Mouse (Mus musculus): Measurements from ENCODE around the gene Hoxb7. TPM values are rescaled to one million over a fixed set of nuclear protein-coding genes. Genes with fewer than 3 reads are reported as not detected.

Gene Hoxb7
- polyA plus RNA-seq, 1 experiment from 2014 or later: 29.3 TPM

DNA sequence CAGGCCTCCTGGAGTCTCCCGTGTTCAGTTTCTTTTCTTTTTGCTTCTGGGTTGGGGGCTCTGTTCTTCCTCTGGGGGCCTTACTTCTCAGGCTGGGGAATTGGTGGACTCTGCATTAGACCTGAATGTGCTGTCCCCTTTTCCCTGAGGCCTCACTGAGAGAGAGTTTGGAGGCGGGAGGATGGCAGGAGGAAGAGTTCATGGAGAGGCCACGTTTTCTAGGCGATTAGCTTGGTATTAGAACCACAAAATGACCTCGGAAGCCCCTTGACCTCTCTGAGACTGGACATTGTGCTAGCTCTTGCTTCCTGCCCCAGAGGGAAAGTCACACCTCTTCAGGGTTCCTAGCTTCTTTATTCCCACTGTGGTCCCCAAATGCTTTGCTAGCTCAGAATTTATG is 37.7 kb downstream of the Hoxb7 start:
- Histone ChIP-seq H3K27ac (ENCODE audit: low read depth, low read length) (peak overlapping the region; percentile 74), H3K27me3 (replicated peaks; ENCODE audit: control insufficient read depth, insufficient read depth, low read length) (peaks cover 16% of the 10 kb centered on the region), H3K4me2 (ENCODE audit: low read length) (peak overlapping the region; percentile 62), H3K9me3 (ENCODE audit: control insufficient read depth, low read length) (no peaks in the 10 kb centered on the region), H3K9ac (ENCODE audit: low read depth, low read length) (peak overlapping the region; percentile 54), H3K4me1 (ENCODE audit: control insufficient read depth, insufficient read depth, low read depth, low read length) (no peaks in the 10 kb centered on the region), H3K36me3 (ENCODE audit: control insufficient read depth, insufficient read depth, low read length) (no peaks in the 10 kb centered on the region), H3K4me3 (ENCODE audit: low read length) (peak overlapping the region; percentile 23)
- no peak for ATAC-seq
- 1% methylated on average over 5 of the region's 5 CpGs for WGBS

DNA sequence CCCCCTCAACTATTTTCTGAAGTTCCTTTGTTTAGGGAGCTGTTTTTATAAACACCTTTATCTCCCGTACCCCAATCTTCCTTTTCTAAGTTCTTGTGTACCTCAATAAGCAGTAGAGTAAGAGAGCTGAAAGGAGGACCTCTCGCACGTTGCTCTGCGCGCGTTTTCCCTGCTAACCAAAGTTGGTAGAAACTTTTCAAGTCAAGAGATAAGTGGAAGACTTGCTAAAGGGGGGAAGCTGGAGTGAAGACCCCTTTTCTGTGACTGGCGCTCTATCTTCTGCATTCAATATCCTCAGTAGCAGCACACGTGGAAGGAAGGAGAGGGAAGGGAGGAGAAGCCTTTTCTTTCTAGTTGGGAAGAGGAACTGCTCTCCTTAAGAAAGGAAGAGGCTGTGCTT is 38.5 kb downstream of the Hoxb7 start:
- Histone ChIP-seq H3K9ac (ENCODE audit: low read depth, low read length) (peak overlapping the region; percentile 29; the same call in 1 of the 2 replicates), H3K9me3 (ENCODE audit: control insufficient read depth, low read length) (no peaks in the 10 kb centered on the region), H3K27ac (ENCODE audit: low read depth, low read length) (peak overlapping the region; percentile 74), H3K4me2 (ENCODE audit: low read length) (peak overlapping the region; percentile 62), H3K4me3 (ENCODE audit: low read length) (peak overlapping the region; percentile 23), H3K4me1 (ENCODE audit: control insufficient read depth, insufficient read depth, low read depth, low read length) (no peaks in the 10 kb centered on the region), H3K27me3 (replicated peaks; ENCODE audit: control insufficient read depth, insufficient read depth, low read length) (peaks cover 18% of the 10 kb centered on the region), H3K36me3 (ENCODE audit: control insufficient read depth, insufficient read depth, low read length) (no peaks in the 10 kb centered on the region)
- no peak for ATAC-seq
- 2% methylated on average over 8 of the region's 8 CpGs for WGBS

- no peak for ATAC-seq
- H3K9ac ChIP-seq (ENCODE audit: low read depth, low read length): peak overlapping the region; percentile 29
- WGBS: 3% methylated on average over 22 of the region's 22 CpGs
- H3K27me3 ChIP-seq (replicated peaks; ENCODE audit: control insufficient read depth, insufficient read depth, low read length): peaks cover 22% of the 10 kb centered on the region
- no peaks in the 10 kb centered on the region for H3K36me3 ChIP-seq (ENCODE audit: control insufficient read depth, insufficient read depth, low read length)
- no peaks in the 10 kb centered on the region for H3K9me3 ChIP-seq (ENCODE audit: control insufficient read depth, low read length)
- peak overlapping the region; percentile 74 for H3K27ac ChIP-seq (ENCODE audit: low read depth, low read length)
- peak overlapping the region; percentile 62 for H3K4me2 ChIP-seq (ENCODE audit: low read length)
- peak overlapping the region; percentile 23 for H3K4me3 ChIP-seq (ENCODE audit: low read length)
- no peaks in the 10 kb centered on the region for H3K4me1 ChIP-seq (ENCODE audit: control insufficient read depth, insufficient read depth, low read depth, low read length)
Measured at GRCm38 (mm10) chr11:96325747-96326212, 39.4 kb downstream of the Hoxb7 start.

- no peaks in the 10 kb centered on the region for H3K9me3 ChIP-seq (ENCODE audit: control insufficient read depth, low read length)
- no peaks in the 10 kb centered on the region for H3K4me1 ChIP-seq (ENCODE audit: control insufficient read depth, insufficient read depth, low read depth, low read length)
- no peaks in the 10 kb centered on the region for H3K36me3 ChIP-seq (ENCODE audit: control insufficient read depth, insufficient read depth, low read length)
- peak overlapping the region; percentile 74 for H3K27ac ChIP-seq (ENCODE audit: low read depth, low read length)
- WGBS: under 1% methylated on average over 12 of the region's 12 CpGs
- ATAC-seq: no peak
- H3K4me3 ChIP-seq (ENCODE audit: low read length): peak overlapping the region; percentile 23
- H3K27me3 ChIP-seq (replicated peaks; ENCODE audit: control insufficient read depth, insufficient read depth, low read length): peaks cover 19% of the 10 kb centered on the region
- H3K9ac ChIP-seq (ENCODE audit: low read depth, low read length): peak overlapping the region; percentile 60
- H3K4me2 ChIP-seq (ENCODE audit: low read length): peak overlapping the region; percentile 62
Measured at GRCm38 (mm10) chr11:96326705-96327104, 40.3 kb downstream of the Hoxb7 start.

DNA sequence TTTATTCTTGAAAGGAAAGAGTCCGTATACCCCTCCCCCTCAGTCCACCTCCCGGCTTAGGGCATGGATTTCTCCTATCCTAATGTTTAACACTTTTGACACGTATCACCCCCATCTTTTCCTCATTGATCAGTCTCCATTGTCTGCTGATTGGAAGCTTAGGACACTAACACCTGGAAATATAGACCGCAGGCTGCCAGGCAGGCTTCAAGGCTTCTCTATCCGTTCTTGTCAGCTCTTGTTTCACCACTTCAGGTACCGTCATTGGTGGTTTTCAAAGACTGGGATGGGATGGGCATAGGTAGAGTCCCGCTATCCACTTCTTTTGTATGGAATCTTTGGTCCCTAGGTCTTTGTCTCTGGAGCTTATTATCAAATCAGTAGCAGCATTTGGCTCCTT is 40.7 kb downstream of the Hoxb7 start:
- H3K9ac ChIP-seq (ENCODE audit: low read depth, low read length): peak overlapping the region; percentile 60
- peak overlapping the region; percentile 38 for H3K4me3 ChIP-seq (ENCODE audit: low read length)
- H3K4me2 ChIP-seq (ENCODE audit: low read length): peak overlapping the region; percentile 62
- H3K27ac ChIP-seq (ENCODE audit: low read depth, low read length): peak overlapping the region; percentile 74
- H3K9me3 ChIP-seq (ENCODE audit: control insufficient read depth, low read length): no peaks in the 10 kb centered on the region
- ATAC-seq: no peak
- peaks cover 22% of the 10 kb centered on the region for H3K27me3 ChIP-seq (replicated peaks; ENCODE audit: control insufficient read depth, insufficient read depth, low read length)
- under 1% methylated on average over 7 of the region's 7 CpGs for WGBS
- H3K4me1 ChIP-seq (ENCODE audit: control insufficient read depth, insufficient read depth, low read depth, low read length): no peaks in the 10 kb centered on the region
- no peaks in the 10 kb centered on the region for H3K36me3 ChIP-seq (ENCODE audit: control insufficient read depth, insufficient read depth, low read length)

DNA sequence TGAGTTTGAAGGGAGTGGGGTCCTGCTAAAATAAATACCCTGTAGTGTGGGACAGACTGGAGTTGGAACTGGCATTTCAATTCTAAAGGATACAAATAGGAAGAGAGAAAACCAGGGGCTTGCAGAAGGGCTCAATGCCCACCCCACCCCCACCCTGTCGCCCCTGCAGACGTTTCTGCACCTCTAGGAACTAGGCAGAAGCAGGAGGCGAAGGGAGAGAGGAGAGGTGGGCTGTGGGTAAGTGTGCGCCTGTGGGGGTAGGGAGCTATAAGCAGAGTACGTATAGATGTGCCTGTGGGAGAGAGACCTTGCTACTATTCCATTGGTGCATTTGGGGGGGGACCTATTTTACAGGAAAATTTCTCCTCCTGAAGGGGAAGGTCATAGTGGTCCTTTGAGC is 41.3 kb downstream of the Hoxb7 start:
- no peaks in the 10 kb centered on the region for H3K4me1 ChIP-seq (ENCODE audit: control insufficient read depth, insufficient read depth, low read depth, low read length)
- H3K4me3 ChIP-seq (ENCODE audit: low read length): peak overlapping the region; percentile 38
- peak overlapping the region; percentile 74 for H3K27ac ChIP-seq (ENCODE audit: low read depth, low read length)
- no peaks in the 10 kb centered on the region for H3K9me3 ChIP-seq (ENCODE audit: control insufficient read depth, low read length)
- H3K27me3 ChIP-seq (replicated peaks; ENCODE audit: control insufficient read depth, insufficient read depth, low read length): peaks cover 22% of the 10 kb centered on the region
- peak; percentile 45; the same call in 1 of the 2 replicates for ATAC-seq
- H3K36me3 ChIP-seq (ENCODE audit: control insufficient read depth, insufficient read depth, low read length): no peaks in the 10 kb centered on the region
- H3K9ac ChIP-seq (ENCODE audit: low read depth, low read length): peak overlapping the region; percentile 60
- 7% methylated on average over 5 of the region's 5 CpGs for WGBS
- H3K4me2 ChIP-seq (ENCODE audit: low read length): peak overlapping the region; percentile 62

DNA sequence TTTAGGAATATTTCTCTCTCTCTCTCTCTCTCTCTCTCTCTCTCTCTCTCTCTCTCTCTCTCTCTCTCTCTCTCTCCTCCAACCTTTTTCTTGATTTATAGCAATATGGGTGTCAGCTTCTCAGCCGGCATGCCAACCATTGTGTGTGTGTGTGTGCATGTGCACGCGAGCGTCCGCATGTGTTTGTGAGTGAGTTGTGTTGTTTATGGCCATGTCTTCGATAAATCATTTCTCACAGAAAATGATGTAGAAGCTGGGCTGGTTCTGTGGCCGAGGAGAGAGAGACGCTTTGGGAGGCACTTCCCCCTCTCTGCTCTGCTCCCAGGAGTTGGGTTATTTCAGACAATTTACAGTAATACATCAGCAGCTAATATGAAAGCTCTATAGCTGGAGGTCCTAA is 42.2 kb downstream of the Hoxb7 start:
- peak overlapping the region; percentile 60 for H3K9ac ChIP-seq (ENCODE audit: low read depth, low read length)
- H3K36me3 ChIP-seq (ENCODE audit: control insufficient read depth, insufficient read depth, low read length): no peaks in the 10 kb centered on the region
- H3K4me2 ChIP-seq (ENCODE audit: low read length): peak overlapping the region; percentile 62
- 8% methylated on average over 8 of the region's 8 CpGs for WGBS
- peaks cover 23% of the 10 kb centered on the region for H3K27me3 ChIP-seq (replicated peaks; ENCODE audit: control insufficient read depth, insufficient read depth, low read length)
- ATAC-seq: no peak
- no peaks in the 10 kb centered on the region for H3K4me1 ChIP-seq (ENCODE audit: control insufficient read depth, insufficient read depth, low read depth, low read length)
- peak overlapping the region; percentile 74 for H3K27ac ChIP-seq (ENCODE audit: low read depth, low read length)
- peak overlapping the region; percentile 38 for H3K4me3 ChIP-seq (ENCODE audit: low read length)
- no peaks in the 10 kb centered on the region for H3K9me3 ChIP-seq (ENCODE audit: control insufficient read depth, low read length)

DNA sequence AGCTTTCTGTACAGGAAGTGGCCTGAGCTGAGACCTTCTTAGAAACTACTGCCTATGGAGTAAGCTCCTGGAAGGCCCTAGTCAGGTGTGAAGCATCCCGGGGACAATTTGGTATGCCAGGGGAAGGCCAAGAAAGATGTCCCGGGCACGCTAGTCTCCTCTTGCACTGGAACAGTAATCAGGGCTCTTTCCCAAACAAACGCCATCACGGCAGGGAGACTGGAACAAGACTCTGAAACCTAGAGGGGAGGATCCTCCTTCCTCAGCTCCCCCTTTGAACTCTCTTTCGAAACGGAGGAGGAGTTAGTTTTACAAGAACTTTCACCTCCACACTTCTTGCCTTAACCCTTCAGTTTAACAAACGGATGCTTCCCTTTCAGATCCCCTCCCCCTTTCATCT is 45.7 kb downstream of the Hoxb7 start:
- no peaks in the 10 kb centered on the region for H3K36me3 ChIP-seq (ENCODE audit: control insufficient read depth, insufficient read depth, low read length)
- peaks cover 5% of the 10 kb centered on the region; the same call in 1 of the 2 replicates for H3K4me1 ChIP-seq (ENCODE audit: control insufficient read depth, insufficient read depth, low read depth, low read length)
- H3K4me3 ChIP-seq (ENCODE audit: low read length): peak overlapping the region; percentile 42
- H3K27me3 ChIP-seq (replicated peaks; ENCODE audit: control insufficient read depth, insufficient read depth, low read length): peaks cover 44% of the 10 kb centered on the region
- WGBS: under 1% methylated on average over 8 of the region's 8 CpGs
- peak overlapping the region; percentile 70 for H3K9ac ChIP-seq (ENCODE audit: low read depth, low read length)
- peak overlapping the region; percentile 62 for H3K4me2 ChIP-seq (ENCODE audit: low read length)
- H3K9me3 ChIP-seq (ENCODE audit: control insufficient read depth, low read length): no peaks in the 10 kb centered on the region
- no peak for ATAC-seq
- peak overlapping the region; percentile 91 for H3K27ac ChIP-seq (ENCODE audit: low read depth, low read length)

- Histone ChIP-seq H3K9me3 (ENCODE audit: control insufficient read depth, low read length) (no peaks in the 10 kb centered on the region), H3K9ac (ENCODE audit: low read depth, low read length) (peak overlapping the region; percentile 70), H3K27ac (ENCODE audit: low read depth, low read length) (peak overlapping the region; percentile 91), H3K27me3 (replicated peaks; ENCODE audit: control insufficient read depth, insufficient read depth, low read length) (peaks cover 41% of the 10 kb centered on the region), H3K4me1 (ENCODE audit: control insufficient read depth, insufficient read depth, low read depth, low read length) (peaks cover 5% of the 10 kb centered on the region; the same call in 1 of the 2 replicates), H3K4me3 (ENCODE audit: low read length) (peak overlapping the region; percentile 42), H3K36me3 (ENCODE audit: control insufficient read depth, insufficient read depth, low read length) (no peaks in the 10 kb centered on the region), H3K4me2 (ENCODE audit: low read length) (peak overlapping the region; percentile 62)
- under 1% methylated on average over 31 of the region's 35 CpGs for WGBS
- no peak for ATAC-seq
Measured at GRCm38 (mm10) chr11:96332618-96333032, 46.2 kb downstream of the Hoxb7 start.

Measured in hindbrain, embryonic 16.5 days (tissue).